Mouse (Mus musculus): ENCODE data around the gene Itga9.

GRCm38 (mm10) chr9:118699716-118700115 is 93.2 kb downstream of the Itga9 start:
- no peak for TF ChIP-seq CTCF (IDR thresholded peaks at IDR 0.05; ENCODE audit: low read depth)
- TF ChIP-seq EP300 (IDR thresholded peaks at IDR 0.05; ENCODE audit: low read depth): no peak

Data from liver, embryonic 14.5 days (tissue).